Mouse (Mus musculus) spleen, postnatal 4 days (tissue): ENCODE data around the gene Hcfc1r1.

Experiments
- DNase-seq, 2 experiments: peaks; one replicate each; pipeline ENCODE4 v3.0.0; 2022; ENCODE audit warnings: low spot score in 2 of 2

Hcfc1r1 gene

GRCm38 (mm10) chr17:23675127-23675526, 1.7 kb downstream of the Hcfc1r1 start:
- peak in 1 of 2 experiments; percentile 62 for DNase-seq

DNA sequence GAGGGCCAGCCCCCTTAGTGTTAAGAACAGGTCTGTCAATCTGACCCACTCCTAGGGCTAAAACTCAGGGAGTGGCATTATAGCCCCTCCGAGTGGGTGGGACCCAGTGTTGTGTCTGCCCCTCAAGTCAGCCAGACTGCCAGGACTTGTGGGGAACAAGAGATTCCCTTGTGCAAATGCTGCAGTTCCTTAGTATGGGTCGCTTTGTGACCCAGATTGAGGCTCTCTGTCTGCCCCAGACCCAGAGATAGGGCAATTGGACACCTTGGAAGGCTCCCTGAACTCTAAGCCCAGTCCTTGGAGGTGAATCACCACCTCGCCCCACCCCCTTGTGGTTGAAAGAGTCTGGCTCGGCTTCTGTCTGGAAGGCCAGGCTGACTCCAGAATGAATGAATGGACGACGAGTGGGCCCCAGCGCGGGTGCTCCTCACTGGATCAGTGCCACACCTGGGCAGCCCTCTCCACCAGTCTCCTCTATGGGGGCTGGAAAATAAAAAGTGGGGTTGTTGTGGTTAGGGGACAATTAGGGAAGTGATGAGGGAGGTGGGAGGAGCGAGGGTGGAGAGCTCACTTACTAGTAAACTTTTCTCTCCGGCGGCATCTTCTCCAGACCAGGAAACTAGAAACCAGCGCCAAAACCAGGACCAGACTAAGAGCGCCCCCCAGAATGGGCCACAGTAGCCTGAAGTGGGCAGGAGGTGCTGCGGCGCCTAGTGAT, 2.3 kb downstream of the Hcfc1r1 start:
- peak in 1 of 2 experiments; percentile 73 for DNase-seq

DNA sequence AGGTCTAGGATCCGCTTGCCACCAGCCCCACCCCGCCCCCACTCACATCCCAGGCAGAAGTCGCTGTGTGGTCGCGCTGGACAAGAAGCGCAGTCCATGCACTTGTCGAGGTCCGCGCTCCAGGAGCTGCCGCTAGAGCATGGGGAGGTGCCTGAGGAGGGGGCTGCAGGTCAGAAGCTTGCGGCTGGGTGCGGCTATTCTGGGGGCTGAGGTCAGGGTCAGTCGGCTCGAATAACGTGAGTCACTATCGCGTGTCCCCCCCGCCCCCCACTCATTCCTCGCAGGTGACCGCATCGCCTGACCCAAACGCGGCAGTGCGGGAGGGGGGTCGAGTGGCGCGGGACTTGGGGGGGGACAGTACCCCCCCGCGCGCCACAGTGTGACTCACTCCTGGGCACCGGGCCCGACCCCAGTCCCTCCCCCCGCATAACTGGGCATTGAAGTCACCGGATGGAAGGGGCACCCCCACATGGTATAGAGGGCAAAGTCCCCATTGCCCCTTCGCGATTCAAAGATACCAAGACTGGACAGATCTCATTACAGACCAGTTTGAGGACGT, 3.2 kb downstream of the Hcfc1r1 start:
- no peak for DNase-seq

GRCm38 (mm10) chr17:23677236-23677679, 3.9 kb downstream of the Hcfc1r1 start, which contains the start of gene Tnfrsf12a:
Gene Tnfrsf12a, minus strand, starts transcription at chr17:23677468.
- DNase-seq = peak; percentile 75 to 86

DNA sequence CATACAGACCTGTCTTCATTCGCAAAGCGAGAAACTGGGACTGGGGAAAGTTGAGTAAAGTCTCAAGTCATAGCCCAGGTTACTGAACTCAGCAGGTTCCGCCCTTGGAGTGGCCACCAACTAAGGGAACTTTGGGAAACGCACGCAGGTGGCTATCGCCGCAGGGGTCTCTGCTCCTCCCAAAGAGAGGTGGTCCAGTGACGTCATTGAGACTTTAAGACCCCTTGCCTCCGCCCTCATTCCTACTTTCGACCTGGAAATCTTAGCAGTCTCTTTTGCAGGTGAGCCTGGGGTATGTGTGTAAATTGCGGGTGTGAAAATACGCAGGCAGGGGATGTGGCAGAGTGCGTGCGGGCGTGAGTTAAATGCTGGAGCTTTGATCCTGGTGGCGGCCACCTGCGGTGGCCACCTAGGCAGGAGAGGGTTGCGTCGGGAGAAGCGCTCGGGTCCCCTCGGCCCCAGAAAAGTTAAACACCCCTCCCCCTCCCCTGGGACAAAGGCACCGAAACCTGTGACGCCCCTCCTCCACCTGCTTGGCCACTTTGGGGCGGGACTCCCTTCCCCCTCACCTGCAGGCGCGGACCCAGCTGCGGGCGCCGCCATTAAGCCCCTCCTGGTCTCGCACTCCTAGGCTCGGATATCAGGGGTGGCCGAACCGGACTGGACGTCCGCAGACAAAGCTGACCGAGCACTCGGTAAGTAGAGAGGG, 5.9 kb downstream of the Hcfc1r1 start, which contains the start of gene Cldn6:
Gene Cldn6 (plus strand): TSS at position 123 of the 709 bp plus-strand sequence.
- DNase-seq = no peak

GRCm38 (mm10) chr17:23680336-23680735, 6.9 kb downstream of the Hcfc1r1 start:
- no peak for DNase-seq

GRCm38 (mm10) chr17:23681086-23681485, 7.7 kb downstream of the Hcfc1r1 start:
- DNase-seq = no peak

GRCm38 (mm10) chr17:23682092-23682491, 8.7 kb downstream of the Hcfc1r1 start:
- no peak for DNase-seq

- DNase-seq = no peak
Measured at GRCm38 (mm10) chr17:23682530-23682929, 9.1 kb downstream of the Hcfc1r1 start.

- no peak for DNase-seq
Measured at GRCm38 (mm10) chr17:23683226-23683625, 9.8 kb downstream of the Hcfc1r1 start.

DNA sequence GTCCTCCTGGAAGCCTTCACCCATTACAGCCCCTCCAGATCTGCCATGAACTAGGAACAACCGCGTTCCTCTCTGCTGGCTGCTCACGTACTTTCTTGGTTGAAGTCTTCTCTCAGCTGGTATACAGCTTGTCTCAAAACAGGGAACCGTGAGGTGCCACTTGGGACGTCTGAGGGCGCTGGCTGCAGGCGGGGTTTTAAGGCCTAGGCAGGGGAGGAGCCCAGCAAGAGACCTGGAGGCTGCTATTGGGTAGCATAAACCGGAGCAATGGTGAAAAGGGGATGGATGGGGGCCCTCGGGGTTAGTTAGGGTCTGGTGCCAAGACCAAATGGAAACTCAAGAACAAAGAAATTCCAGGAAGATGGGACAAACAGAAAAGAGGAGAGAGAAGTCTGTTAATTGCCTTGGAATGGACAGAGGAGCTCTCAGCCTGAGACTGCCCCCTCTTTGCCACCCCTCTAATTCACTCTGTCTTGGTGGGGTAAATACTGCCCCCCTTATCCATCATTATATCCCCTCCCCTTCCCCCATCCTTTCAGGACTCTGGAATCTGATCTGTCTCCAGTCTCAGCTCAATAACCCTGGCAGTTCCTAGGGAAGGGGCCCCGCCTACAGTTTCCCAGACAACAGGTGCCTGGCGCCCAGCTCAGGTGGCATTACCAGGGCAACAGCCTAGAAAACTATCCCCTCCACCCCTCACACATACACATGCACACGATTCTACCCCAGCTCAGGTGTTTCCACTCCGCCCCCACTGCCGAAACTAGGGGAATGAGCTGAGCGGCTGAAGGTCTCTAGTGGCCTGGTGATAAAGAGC, 10.7 kb downstream of the Hcfc1r1 start, which contains the start of gene Cldn9:
Gene Cldn9 (minus strand): TSS at position 171 of the 817 bp plus-strand sequence.
- no peak for DNase-seq

DNA sequence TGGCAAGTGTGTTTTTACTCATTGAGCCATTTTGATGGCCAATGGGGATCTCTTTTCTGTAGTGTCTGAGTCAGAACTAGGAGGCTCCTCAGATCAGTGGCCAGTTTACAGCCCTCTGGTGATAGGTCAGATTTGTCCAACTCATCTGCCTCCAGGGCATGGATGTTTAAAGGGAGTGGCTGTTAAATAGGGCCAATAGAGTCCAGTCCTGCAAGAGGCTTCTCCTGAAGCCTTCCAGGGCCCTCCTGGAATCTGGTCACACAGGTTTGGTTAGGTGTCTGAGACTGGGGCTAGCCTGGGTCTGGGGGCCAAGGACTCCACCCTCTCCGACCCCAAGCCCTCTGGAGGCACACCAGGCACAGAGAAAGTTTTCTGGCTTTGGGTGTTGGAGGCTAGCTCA, 21.1 kb downstream of the Hcfc1r1 start:
- DNase-seq = no peak

DNA sequence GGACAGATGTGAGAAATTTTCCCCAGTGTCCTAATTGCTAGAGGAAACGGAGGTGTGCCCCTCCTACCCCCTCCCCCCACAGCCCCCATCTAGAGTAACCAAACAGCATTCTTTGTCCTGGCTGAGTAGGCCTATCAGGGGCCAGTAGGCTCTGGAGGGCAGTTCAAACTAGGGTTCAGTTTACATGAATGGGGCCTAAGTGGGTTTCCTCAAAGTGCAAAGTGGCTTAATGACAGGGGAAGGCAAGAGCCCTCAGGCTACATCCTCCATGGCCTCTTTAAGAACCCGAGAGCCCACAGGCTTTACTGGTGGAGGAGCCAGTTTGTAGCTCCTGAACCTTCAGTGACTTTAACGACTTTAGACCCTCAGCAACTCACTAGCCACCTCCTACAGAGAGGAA, 22.4 kb downstream of the Hcfc1r1 start:
- no peak for DNase-seq

DNA sequence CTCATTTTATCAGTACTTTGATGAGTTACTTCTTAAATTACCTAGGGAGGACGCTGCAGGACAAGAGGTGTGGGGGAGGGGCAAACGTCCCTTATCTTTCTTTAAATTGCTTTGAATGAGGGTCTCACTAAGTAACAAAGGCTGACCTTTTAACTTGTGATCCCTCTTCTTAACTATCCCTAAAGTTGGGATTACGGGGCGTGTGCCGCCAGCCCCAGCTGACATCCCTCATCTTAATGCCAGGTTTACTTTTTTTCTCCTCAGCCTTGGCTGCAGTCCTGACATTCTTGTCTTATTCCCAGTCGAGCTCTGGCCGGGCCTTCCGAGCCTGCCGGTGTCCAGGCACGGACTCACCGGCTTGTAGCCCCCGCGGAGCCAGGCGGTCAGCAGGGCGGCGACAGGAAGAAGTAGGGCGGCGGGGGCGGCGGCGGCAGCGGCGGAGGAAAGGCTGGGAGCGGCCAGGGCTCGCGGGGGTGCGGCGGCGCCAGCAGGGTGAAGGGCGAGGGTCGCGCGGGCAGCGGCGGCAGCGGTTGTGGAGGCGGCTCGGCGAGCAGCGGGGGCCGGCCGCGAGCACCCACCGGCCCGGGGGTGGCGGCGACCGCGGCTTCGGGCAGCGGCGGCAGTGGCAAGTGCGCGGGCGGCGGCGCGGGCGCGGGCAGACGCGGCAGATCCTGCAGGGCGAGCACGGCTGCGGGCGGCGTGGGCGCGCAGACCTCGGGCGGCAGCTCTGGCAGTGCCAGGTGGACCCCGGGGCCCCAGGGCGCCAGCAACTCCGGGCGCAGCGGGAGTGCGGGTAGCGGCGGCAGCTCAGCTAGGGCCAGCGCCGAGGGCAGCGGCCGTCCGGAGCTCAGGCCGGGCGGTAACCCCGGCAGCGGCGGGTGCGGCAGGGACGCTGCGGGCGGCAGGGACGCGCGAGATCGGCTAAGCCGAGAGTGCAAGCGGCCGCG, 26.0 kb downstream of the Hcfc1r1 start:
- DNase-seq = peak in 1 of 2 experiments; percentile 70

DNA sequence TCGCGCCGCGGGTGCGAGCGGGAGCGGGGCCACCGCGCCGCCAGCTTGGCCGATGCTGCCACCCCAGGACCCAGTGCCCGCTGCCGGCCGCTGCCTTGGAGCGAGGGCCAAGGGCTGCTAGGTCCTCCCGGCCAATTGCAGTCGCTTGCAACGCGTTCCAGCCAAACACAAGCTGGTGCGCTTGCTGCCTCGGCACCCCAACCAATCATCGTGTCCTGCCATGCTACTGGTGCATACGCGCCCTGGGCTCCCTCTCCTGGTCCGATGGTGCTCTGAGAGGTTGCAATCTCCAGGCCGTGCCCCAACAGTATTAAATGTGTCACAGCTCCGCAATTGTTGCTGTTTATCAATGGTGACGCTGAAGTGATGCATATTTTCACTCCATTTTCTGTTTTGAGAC, 26.7 kb downstream of the Hcfc1r1 start:
- DNase-seq = peak; percentile 81 to 88

- no peak for DNase-seq
Measured at GRCm38 (mm10) chr17:23703301-23703700, 29.9 kb downstream of the Hcfc1r1 start.

DNA sequence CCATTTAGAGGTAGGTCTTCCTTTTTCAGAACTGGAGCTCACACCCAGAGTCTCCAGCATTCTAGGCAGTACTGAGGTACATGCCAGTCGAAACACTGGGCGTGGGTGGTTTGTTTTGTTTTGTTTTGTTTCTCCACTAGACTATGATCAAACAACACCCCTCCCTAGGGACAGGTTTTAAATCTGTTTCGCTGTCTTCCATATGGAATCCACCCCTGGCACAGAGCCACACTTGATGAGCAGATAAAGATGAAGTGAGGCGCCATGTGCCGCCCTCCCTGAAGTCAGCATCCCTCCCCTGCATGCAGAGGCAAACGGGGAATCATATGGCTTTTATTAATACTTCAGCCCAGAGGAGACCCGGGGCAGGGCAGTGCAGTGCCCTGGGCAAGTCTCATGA, 31.3 kb downstream of the Hcfc1r1 start:
- DNase-seq = no peak

- DNase-seq = no peak
Measured at GRCm38 (mm10) chr17:23705525-23706104, 32.2 kb downstream of the Hcfc1r1 start.

DNA sequence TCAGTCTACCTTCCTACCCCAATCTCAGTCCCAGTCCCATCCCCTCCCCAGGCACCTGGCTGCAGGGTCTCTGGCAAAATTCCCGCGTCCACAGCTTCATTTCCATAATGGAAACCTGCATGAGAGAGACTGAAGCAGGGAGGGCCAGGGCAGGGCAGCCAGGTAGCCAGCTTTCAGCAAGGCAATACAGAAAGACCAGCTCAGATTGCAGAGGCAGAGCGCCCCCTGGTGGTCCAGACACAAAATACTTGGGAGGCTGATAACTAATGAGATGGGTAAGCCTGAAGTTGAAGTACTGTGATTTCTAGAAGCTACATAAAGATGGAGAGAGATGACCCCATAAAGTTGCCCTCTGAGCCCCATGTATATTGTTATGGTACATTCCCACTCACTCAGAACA, 32.8 kb downstream of the Hcfc1r1 start:
- DNase-seq = peak; percentile 70 to 91

GRCm38 (mm10) chr17:23717003-23717402, 43.6 kb downstream of the Hcfc1r1 start:
- DNase-seq = no peak
